Mouse (Mus musculus) embryonic facial prominence, embryonic 10.5 days (tissue): ENCODE data around the gene Gli1. TPM values are rescaled to one million over a fixed set of nuclear protein-coding genes. Genes with fewer than 3 reads are reported as not detected.
"Not testable (repeated sequence)": the region's sequence is repeated elsewhere in the genome, so short reads cannot be mapped to it uniquely, and the experiment has no call there.

ENCODE experiments used
- DNase-seq: peaks from one replicate; pipeline ENCODE4 v3.0.0-alpha.2; 2017; ENCODE audit warnings: low spot score
- H3K27ac ChIP-seq: fragments of 300-500 bp; sonication (generic); replicated peaks from 2 replicates; pipeline ENCODE4 v1.5.1; 2016; ENCODE audit warnings: mild to moderate bottlenecking
- H3K27me3 ChIP-seq: fragments of 300-500 bp; sonication (generic); replicated peaks from 2 replicates; pipeline ENCODE4 v1.6.1; 2016; ENCODE audit warnings: low read depth, mild to moderate bottlenecking; ENCODE audit not compliant: poor library complexity, severe bottlenecking
- H3K36me3 ChIP-seq: fragments of 300-500 bp; sonication (generic); replicated peaks from 2 replicates; pipeline ENCODE4 v1.6.1; 2016; ENCODE audit warnings: mild to moderate bottlenecking, moderate library complexity
- H3K4me1 ChIP-seq: fragments of 300-500 bp; sonication (generic); 2 replicates; pipeline ENCODE4 v1.6.1; 2016
- H3K4me3 ChIP-seq: fragments of 300-500 bp; sonication (generic); 2 replicates; pipeline ENCODE4 v1.5.1; 2016; ENCODE audit warnings: mild to moderate bottlenecking, moderate library complexity
- H3K9me3 ChIP-seq: fragments of 300-500 bp; sonication (generic); 2 replicates; pipeline ENCODE4 v1.6.1; 2016; ENCODE audit warnings: mild to moderate bottlenecking
- WGBS: fragments of 180-500 bp; shearing (Covaris S2); methylation state at CpG from one replicate; pipeline ENCODE4 v1.1.7; 2016; 5-methylcytosine and 5-hydroxymethylcytosine counted together
- polyA plus RNA-seq: library from polyadenylated mRNA; unstranded; fragments of >200 nt; fragmentation: Nextera tagmentation; extraction: Ambion mirVana; gene quantifications from 2 replicates; pipeline ENCODE4 v1.2.1, GENCODE M21; 2016

Gene Gli1
- polyA plus RNA-seq, 1 experiment from 2014 or later = 13.0 TPM

- peaks cover 16% of the 10 kb centered on the region for H3K36me3 ChIP-seq
- no peaks in the 10 kb centered on the region for H3K9me3 ChIP-seq
- H3K27ac ChIP-seq = peak overlapping the region; percentile 68
- peak overlapping the region; percentile 63 for H3K4me3 ChIP-seq
- peak; percentile 70 for DNase-seq
- H3K4me1 ChIP-seq = peaks cover 39% of the 10 kb centered on the region
- H3K27me3 ChIP-seq = peaks cover 96% of the 10 kb centered on the region
- WGBS = under 1% methylated on average over 54 of the region's 54 CpGs
These were observed 15.6 kb downstream of the Gli1 start for GRCm38 (mm10) chr10:127326017-127326801.

GRCm38 (mm10) chr10:127325454-127326016, 16.2 kb downstream of the Gli1 start:
- WGBS = 25% methylated on average over 14 of the region's 14 CpGs
- H3K9me3 ChIP-seq = no peaks in the 10 kb centered on the region
- peaks cover 36% of the 10 kb centered on the region for H3K4me1 ChIP-seq
- H3K36me3 ChIP-seq = peaks cover 9% of the 10 kb centered on the region
- H3K27me3 ChIP-seq = peaks cover 95% of the 10 kb centered on the region
- H3K27ac ChIP-seq = peak overlapping the region; percentile 68
- no peak for DNase-seq
- peak overlapping the region; percentile 63 for H3K4me3 ChIP-seq

GRCm38 (mm10) chr10:127324495-127324894, 17.3 kb downstream of the Gli1 start:
- peaks cover 85% of the 10 kb centered on the region for H3K27me3 ChIP-seq
- no peaks in the 10 kb centered on the region for H3K9me3 ChIP-seq
- H3K36me3 ChIP-seq = no peaks in the 10 kb centered on the region
- H3K4me1 ChIP-seq = peaks cover 29% of the 10 kb centered on the region
- DNase-seq = peak; percentile 77
- 0 out of 2 replicates have a peak overlapping the region, but pooled peaks have one; percentile 26 for H3K4me3 ChIP-seq
- WGBS = 13% methylated on average over 7 of the region's 7 CpGs
- no peak overlapping the region for H3K27ac ChIP-seq

- H3K4me3 ChIP-seq = no peak overlapping the region
- H3K27ac ChIP-seq = no peak overlapping the region
- peaks cover 73% of the 10 kb centered on the region for H3K27me3 ChIP-seq
- no peaks in the 10 kb centered on the region for H3K36me3 ChIP-seq
- peaks cover 29% of the 10 kb centered on the region for H3K4me1 ChIP-seq
- H3K9me3 ChIP-seq = no peaks in the 10 kb centered on the region
- 71% methylated on average over 17 of the region's 17 CpGs for WGBS
- DNase-seq = no peak
These were observed 18.5 kb downstream of the Gli1 start for GRCm38 (mm10) chr10:127323131-127323855.

- Histone ChIP-seq H3K4me3 (no peak overlapping the region), H3K27ac (no peak overlapping the region), H3K36me3 (no peaks in the 10 kb centered on the region), H3K9me3 (no peaks in the 10 kb centered on the region), H3K4me1 (peaks cover 29% of the 10 kb centered on the region), H3K27me3 (peaks cover 66% of the 10 kb centered on the region)
- no peak for DNase-seq
- 74% methylated on average over 4 of the region's 4 CpGs for WGBS
These were observed 19.1 kb downstream of the Gli1 start for GRCm38 (mm10) chr10:127322669-127323068.

- no peaks in the 10 kb centered on the region for H3K9me3 ChIP-seq
- peaks cover 27% of the 10 kb centered on the region for H3K4me1 ChIP-seq
- H3K4me3 ChIP-seq = no peak overlapping the region
- peaks cover 61% of the 10 kb centered on the region for H3K27me3 ChIP-seq
- DNase-seq = no peak
- H3K27ac ChIP-seq = no peak overlapping the region
- 64% methylated on average over 13 of the region's 13 CpGs for WGBS
- H3K36me3 ChIP-seq = no peaks in the 10 kb centered on the region
These were observed 19.6 kb downstream of the Gli1 start for GRCm38 (mm10) chr10:127322178-127322577.

GRCm38 (mm10) chr10:127321621-127322020, 20.2 kb downstream of the Gli1 start, which contains the start of gene Arhgap9:
Gene Arhgap9, plus strand, starts transcription at chr10:127321964.
- no peaks in the 10 kb centered on the region for H3K36me3 ChIP-seq
- WGBS = 77% methylated on average over 3 of the region's 3 CpGs
- H3K4me1 ChIP-seq = peaks cover 22% of the 10 kb centered on the region
- H3K9me3 ChIP-seq = no peaks in the 10 kb centered on the region
- peaks cover 56% of the 10 kb centered on the region for H3K27me3 ChIP-seq
- DNase-seq = no peak
- H3K27ac ChIP-seq = no peak within 1 kb of the TSS
- H3K4me3 ChIP-seq = no peak within 1 kb of the TSS

GRCm38 (mm10) chr10:127319969-127320368, 21.8 kb downstream of the Gli1 start:
- H3K4me3 ChIP-seq = no peak overlapping the region
- H3K4me1 ChIP-seq = peaks cover 7% of the 10 kb centered on the region
- no peaks in the 10 kb centered on the region for H3K9me3 ChIP-seq
- no peak for DNase-seq
- 80% methylated on average over 7 of the region's 7 CpGs for WGBS
- peaks cover 39% of the 10 kb centered on the region for H3K27me3 ChIP-seq
- no peaks in the 10 kb centered on the region for H3K36me3 ChIP-seq
- H3K27ac ChIP-seq = no peak overlapping the region

- H3K27ac ChIP-seq = no peak overlapping the region
- H3K4me3 ChIP-seq = no peak overlapping the region
- WGBS = 56% methylated on average over 4 of the region's 4 CpGs
- H3K27me3 ChIP-seq = peaks cover 20% of the 10 kb centered on the region
- no peaks in the 10 kb centered on the region for H3K9me3 ChIP-seq
- no peaks in the 10 kb centered on the region; the same call in 1 of the 2 replicates for H3K4me1 ChIP-seq
- DNase-seq = no peak
- no peaks in the 10 kb centered on the region for H3K36me3 ChIP-seq
These were observed 23.8 kb downstream of the Gli1 start for GRCm38 (mm10) chr10:127318009-127318408.

GRCm38 (mm10) chr10:127317277-127317676, 24.5 kb downstream of the Gli1 start:
- no peak for DNase-seq
- 78% methylated on average over 2 of the region's 2 CpGs for WGBS
- Histone ChIP-seq H3K27me3 (peaks cover 12% of the 10 kb centered on the region), H3K4me3 (no peak overlapping the region), H3K4me1 (no peaks in the 10 kb centered on the region), H3K27ac (no peak overlapping the region), H3K36me3 (no peaks in the 10 kb centered on the region), H3K9me3 (no peaks in the 10 kb centered on the region)

GRCm38 (mm10) chr10:127314950-127315349, 26.8 kb downstream of the Gli1 start:
- DNase-seq, H3K9me3 ChIP-seq, H3K27me3 ChIP-seq, H3K36me3 ChIP-seq, H3K27ac ChIP-seq, H3K4me3 ChIP-seq: not testable (repeated sequence)
- WGBS = 80% methylated on average over 1 of the region's 1 CpGs
- peaks cover 13% of the 10 kb centered on the region for H3K4me1 ChIP-seq

- H3K4me1 ChIP-seq = peaks cover 13% of the 10 kb centered on the region
- not testable (repeated sequence) for DNase-seq, H3K27me3 ChIP-seq, H3K4me3 ChIP-seq, H3K9me3 ChIP-seq, H3K27ac ChIP-seq
- peaks cover 17% of the 10 kb centered on the region for H3K36me3 ChIP-seq
- WGBS = 91% methylated on average over 5 of the region's 5 CpGs
These were observed 28.3 kb downstream of the Gli1 start for GRCm38 (mm10) chr10:127313516-127313915.
